Mouse (Mus musculus): ENCODE data around the gene F2.

- TF ChIP-seq CTCF (IDR thresholded peaks at IDR 0.05) = no peak
- TF ChIP-seq POLR2A (IDR thresholded peaks at IDR 0.05; ENCODE audit: insufficient read depth, low read depth, low read length) = no peak
- no peak for TF ChIP-seq EP300 (IDR thresholded peaks at IDR 0.05; ENCODE audit: insufficient read depth, low read depth, low read length)
Measured at GRCm38 (mm10) chr2:91580894-91581293, 55.3 kb downstream of the F2 start.
